In the genomic region with DNA sequence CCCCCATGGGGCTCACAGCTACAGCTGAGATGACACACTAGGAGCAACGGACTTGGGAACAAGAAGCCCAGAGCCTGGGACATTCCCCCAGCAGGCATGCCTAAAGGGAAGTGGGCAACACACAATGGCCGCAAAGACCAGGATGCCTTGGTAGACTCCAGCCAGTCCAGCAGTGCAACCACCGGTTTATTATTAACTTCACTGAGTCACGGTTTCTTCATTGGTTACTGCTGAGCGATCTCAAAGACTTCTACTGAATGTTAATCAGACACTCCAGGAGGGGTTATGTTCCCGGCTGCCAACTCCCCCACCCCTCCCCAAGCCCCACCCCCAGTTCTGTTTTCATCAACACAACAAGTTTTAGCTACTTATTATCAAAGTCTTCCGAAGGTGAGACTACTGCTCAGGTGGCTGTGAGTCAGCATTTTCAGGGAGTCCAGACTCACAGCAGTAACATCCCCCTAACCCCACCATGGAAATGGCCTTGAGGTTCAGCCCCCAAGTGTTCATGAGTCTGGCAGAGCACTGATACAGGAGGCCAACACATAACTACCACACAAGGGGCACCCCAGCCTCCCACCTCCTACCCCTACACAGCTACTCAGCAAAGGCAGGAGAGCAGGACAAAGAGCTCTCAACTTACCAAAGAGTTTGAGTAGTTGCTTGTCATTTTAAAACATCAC, we compare ENCODE assay signal across 16 mouse cellular contexts. TPM values are rescaled to one million over a fixed set of nuclear protein-coding genes. Genes with fewer than 3 reads are reported as not detected.
DNase-seq lines count a peak whose midpoint lies in the region; ATAC-seq and TF ChIP-seq lines count a peak whose summit lies in the region.
"Had no signal": no experiment of that assay in that cellular context is flagged by ENCODE, and none has a peak within 500 bp of the region (broad histone marks: within the 10 kb centered on the region; RNA-seq: fewer than 3 reads in every experiment).

No protein-coding gene starts in this region.

- no peak overlapping the region for H3K27ac ChIP-seq in liver, embryonic 16.5 days (ENCODE audit: low read length)
- H3K27ac ChIP-seq: embryonic facial prominence, embryonic 13.5 days; lung, embryonic 15.5 days; neural tube, embryonic 13.5 days had no signal

- H3K4me2 ChIP-seq in liver, embryonic 16.5 days (ENCODE audit: low read depth, low read length), result no peak overlapping the region
- H3K4me2 ChIP-seq: embryonic facial prominence, embryonic 13.5 days; lung, embryonic 15.5 days; neural tube, embryonic 13.5 days had no signal

- no peak for TF ChIP-seq CTCF in E14TG2a.4 (conservative IDR thresholded peaks at IDR 0.05; ENCODE audit: low read length)

- H3K27me3 ChIP-seq in E14TG2a.4 (ENCODE audit: insufficient read depth, low read length), result no peaks in the 10 kb centered on the region
- no peaks in the 10 kb centered on the region for H3K27me3 ChIP-seq in liver, embryonic 16.5 days (ENCODE audit: control insufficient read depth, insufficient read depth, low read depth, low read length)
- H3K27me3 ChIP-seq: embryonic facial prominence, embryonic 13.5 days; lung, embryonic 15.5 days; neural tube, embryonic 13.5 days had no signal

- 0 out of 2 replicates have a peak, but pooled peaks have one; percentile 23 for ATAC-seq in liver, embryonic 16.5 days (ENCODE audit: low read depth)
- ATAC-seq in megakaryocyte-erythroid progenitor cell, adult 5-6 weeks (replicated peaks; ENCODE audit: low FRiP score, low TSS enrichment, poor library complexity, severe bottlenecking), result no peak
- ATAC-seq: forebrain, embryonic 14.5 days had no signal

- H3K4me3 ChIP-seq in E14TG2a.4 (replicated peaks; ENCODE audit: low read length), result peak overlapping the region; percentile 62
- H3K4me3 ChIP-seq in liver, embryonic 16.5 days (ENCODE audit: low read depth, low read length), result no peak overlapping the region
- H3K4me3 ChIP-seq: embryonic facial prominence, embryonic 13.5 days; lung, embryonic 15.5 days; neural tube, embryonic 13.5 days had no signal

- H3K9me3 ChIP-seq in E14TG2a.4 (ENCODE audit: low read length), result no peaks in the 10 kb centered on the region
- no peaks in the 10 kb centered on the region for H3K9me3 ChIP-seq in liver, embryonic 16.5 days (replicated peaks; ENCODE audit: control insufficient read depth, low read length)
- H3K9me3 ChIP-seq: embryonic facial prominence, embryonic 13.5 days; lung, embryonic 15.5 days; neural tube, embryonic 13.5 days had no signal

- WGBS in liver, embryonic 16.5 days (ENCODE audit: insufficient replicate concordance), result 42% methylated on average over 7 of the region's 7 CpGs

- H3K9ac ChIP-seq in liver, embryonic 16.5 days (ENCODE audit: low read depth, low read length), result no peak overlapping the region
- H3K9ac ChIP-seq: embryonic facial prominence, embryonic 13.5 days; lung, embryonic 15.5 days; neural tube, embryonic 13.5 days had no signal

- peaks cover 95% of the 10 kb centered on the region for H3K4me1 ChIP-seq in E14TG2a.4 (replicated peaks; ENCODE audit: low read depth, low read length)
- peaks cover 20% of the 10 kb centered on the region for H3K4me1 ChIP-seq in liver, embryonic 16.5 days (ENCODE audit: control insufficient read depth, low read depth, low read length)

- peak; percentile 91 for DNase-seq in ZHBTc4 (ENCODE audit: low read depth, low spot score)
- peak; percentile 94 for DNase-seq in kidney, adult 9 months
- no peak for DNase-seq in layer of hippocampus, postnatal 36 days
- no peak for DNase-seq in cerebellum, adult 9-11 months
- DNase-seq in testis, postnatal 14 days (ENCODE audit: low spot score), result no peak
- DNase-seq: cerebellum, postnatal 10 days; gastrocnemius, postnatal 25 days; midbrain, embryonic 14.5 days; right cerebral cortex, adult 18-20 months had no signal

- peaks cover 6% of the 10 kb centered on the region for H3K36me3 ChIP-seq in E14TG2a.4 (ENCODE audit: insufficient read depth, low read length)
- no peaks in the 10 kb centered on the region for H3K36me3 ChIP-seq in liver, embryonic 16.5 days (ENCODE audit: control insufficient read depth, insufficient read depth)
- H3K36me3 ChIP-seq: embryonic facial prominence, embryonic 13.5 days; lung, embryonic 15.5 days; neural tube, embryonic 13.5 days had no signal

RNA-seq across cellular contexts. Expression of a gene that starts 29.5 kb away (rescaled TPM):
- polyA plus RNA-seq in liver, embryonic 16.5 days (2015; fragmentation: Nextera tagmentation; extraction: Ambion mirVana), result 4.1 TPM in 2 replicates
- total RNA-seq in layer of hippocampus, postnatal 36 days (2021), result 10 to 100 TPM; 43.4 to 59.0 TPM
- total RNA-seq in megakaryocyte-erythroid progenitor cell, adult 5-6 weeks (2014; fragmentation: Nextera tagmentation), result 8.4 and 16.0 TPM in 2 replicates
- total RNA-seq in megakaryocyte-erythroid progenitor cell, adult 5-6 weeks (2017), result 4.1 and 7.7 TPM in 2 replicates

Comparison
In these comparisons a context has a peak if more than half of its experiments do, and no peak if none do; other contexts are left out.
1. DNase-seq: peak in ZHBTc4 (single experiment) and kidney, adult 9 months (single experiment); none in layer of hippocampus, postnatal 36 days (0 of 2), cerebellum, adult 9-11 months (single experiment) and testis, postnatal 14 days (single experiment).